Mouse (Mus musculus): ENCODE results near the gene Arf1. TPM values are rescaled to one million over a fixed set of nuclear protein-coding genes. Genes with fewer than 3 reads are reported as not detected.

The Arf1 gene
- polyA plus RNA-seq, 1 experiment from 2014 or later, result 257 TPM

GRCm38 (mm10) chr11:59230144-59230760 is 2.2 kb upstream of the Arf1 start:
- Histone ChIP-seq H3K4me2 (ENCODE audit: low read depth, low read length) (no peak overlapping the region), H3K9ac (ENCODE audit: low read depth, low read length) (peak overlapping the region; percentile 3; the same call in 1 of the 2 replicates), H3K4me1 (ENCODE audit: control insufficient read depth, low read depth, low read length) (peaks cover 33% of the 10 kb centered on the region), H3K36me3 (ENCODE audit: control insufficient read depth, insufficient read depth) (no peaks in the 10 kb centered on the region), H3K27ac (ENCODE audit: low read length) (no peak overlapping the region), H3K4me3 (ENCODE audit: low read depth, low read length) (no peak overlapping the region), H3K9me3 (replicated peaks; ENCODE audit: control insufficient read depth, low read length) (no peaks in the 10 kb centered on the region), H3K27me3 (ENCODE audit: control insufficient read depth, insufficient read depth, low read depth, low read length) (peaks cover 3% of the 10 kb centered on the region)
- WGBS (ENCODE audit: insufficient replicate concordance), result 16% methylated on average over 7 of the region's 7 CpGs
- no peak for ATAC-seq (ENCODE audit: low read depth)

GRCm38 (mm10) chr11:59227604-59228121 is 407 bp downstream of the Arf1 start:
- under 1% methylated on average over 51 of the region's 51 CpGs for WGBS (ENCODE audit: insufficient replicate concordance)
- H3K9ac ChIP-seq (ENCODE audit: low read depth, low read length), result peak overlapping the region; percentile 99
- H3K27ac ChIP-seq (ENCODE audit: low read length), result peak overlapping the region; percentile 97
- H3K9me3 ChIP-seq (replicated peaks; ENCODE audit: control insufficient read depth, low read length), result no peaks in the 10 kb centered on the region
- H3K27me3 ChIP-seq (ENCODE audit: control insufficient read depth, insufficient read depth, low read depth, low read length), result no peaks in the 10 kb centered on the region
- peaks cover 4% of the 10 kb centered on the region; the same call in 1 of the 2 replicates for H3K36me3 ChIP-seq (ENCODE audit: control insufficient read depth, insufficient read depth)
- peak overlapping the region; percentile 83 for H3K4me2 ChIP-seq (ENCODE audit: low read depth, low read length)
- peak overlapping the region; percentile 91 for H3K4me3 ChIP-seq (ENCODE audit: low read depth, low read length)
- ATAC-seq (ENCODE audit: low read depth), result peak; percentile 73
- peaks cover 57% of the 10 kb centered on the region for H3K4me1 ChIP-seq (ENCODE audit: control insufficient read depth, low read depth, low read length)

- H3K4me2 ChIP-seq (ENCODE audit: low read depth, low read length), result peak overlapping the region; percentile 83
- peak overlapping the region; percentile 91 for H3K4me3 ChIP-seq (ENCODE audit: low read depth, low read length)
- WGBS (ENCODE audit: insufficient replicate concordance), result 2% methylated on average over 21 of the region's 21 CpGs
- no peak for ATAC-seq (ENCODE audit: low read depth)
- peak overlapping the region; percentile 97 for H3K27ac ChIP-seq (ENCODE audit: low read length)
- H3K36me3 ChIP-seq (ENCODE audit: control insufficient read depth, insufficient read depth), result peaks cover 4% of the 10 kb centered on the region; the same call in 1 of the 2 replicates
- peaks cover 63% of the 10 kb centered on the region for H3K4me1 ChIP-seq (ENCODE audit: control insufficient read depth, low read depth, low read length)
- no peaks in the 10 kb centered on the region for H3K27me3 ChIP-seq (ENCODE audit: control insufficient read depth, insufficient read depth, low read depth, low read length)
- H3K9me3 ChIP-seq (replicated peaks; ENCODE audit: control insufficient read depth, low read length), result no peaks in the 10 kb centered on the region
- H3K9ac ChIP-seq (ENCODE audit: low read depth, low read length), result peak overlapping the region; percentile 99
These were observed 1.1 kb downstream of the Arf1 start for GRCm38 (mm10) chr11:59226787-59227603.

GRCm38 (mm10) chr11:59226251-59226650 is 1.8 kb downstream of the Arf1 start:
- WGBS (ENCODE audit: insufficient replicate concordance), result 33% methylated on average over 3 of the region's 3 CpGs

GRCm38 (mm10) chr11:59225167-59225566 is 2.9 kb downstream of the Arf1 start:
- Histone ChIP-seq H3K4me2 (ENCODE audit: low read depth, low read length) (peak overlapping the region; percentile 83), H3K9me3 (replicated peaks; ENCODE audit: control insufficient read depth, low read length) (no peaks in the 10 kb centered on the region), H3K27me3 (ENCODE audit: control insufficient read depth, insufficient read depth, low read depth, low read length) (no peaks in the 10 kb centered on the region), H3K4me1 (ENCODE audit: control insufficient read depth, low read depth, low read length) (peaks cover 61% of the 10 kb centered on the region), H3K9ac (ENCODE audit: low read depth, low read length) (no peak overlapping the region), H3K4me3 (ENCODE audit: low read depth, low read length) (no peak overlapping the region), H3K36me3 (ENCODE audit: control insufficient read depth, insufficient read depth) (peaks cover 8% of the 10 kb centered on the region; the same call in 1 of the 2 replicates), H3K27ac (ENCODE audit: low read length) (no peak overlapping the region; the same call in 1 of the 2 replicates)
- no peak for ATAC-seq (ENCODE audit: low read depth)
- 19% methylated on average over 2 of the region's 2 CpGs for WGBS (ENCODE audit: insufficient replicate concordance)

More at GRCm38 (mm10) chr11:59226251-59226650, 1.8 kb downstream of the Arf1 start:
- Histone ChIP-seq H3K27ac (ENCODE audit: low read length) (peak overlapping the region; percentile 97; the same call in 1 of the 2 replicates), H3K4me3 (ENCODE audit: low read depth, low read length) (peak overlapping the region; percentile 91), H3K36me3 (ENCODE audit: control insufficient read depth, insufficient read depth) (peaks cover 4% of the 10 kb centered on the region; the same call in 1 of the 2 replicates), H3K9me3 (replicated peaks; ENCODE audit: control insufficient read depth, low read length) (no peaks in the 10 kb centered on the region), H3K9ac (ENCODE audit: low read depth, low read length) (peak overlapping the region; percentile 99; the same call in 1 of the 2 replicates), H3K4me2 (ENCODE audit: low read depth, low read length) (peak overlapping the region; percentile 83), H3K4me1 (ENCODE audit: control insufficient read depth, low read depth, low read length) (peaks cover 63% of the 10 kb centered on the region), H3K27me3 (ENCODE audit: control insufficient read depth, insufficient read depth, low read depth, low read length) (no peaks in the 10 kb centered on the region)
- no peak for ATAC-seq (ENCODE audit: low read depth)

- no peak overlapping the region for H3K27ac ChIP-seq (ENCODE audit: low read length)
- no peak for ATAC-seq (ENCODE audit: low read depth)
- peaks cover 61% of the 10 kb centered on the region for H3K4me1 ChIP-seq (ENCODE audit: control insufficient read depth, low read depth, low read length)
- no peaks in the 10 kb centered on the region for H3K27me3 ChIP-seq (ENCODE audit: control insufficient read depth, insufficient read depth, low read depth, low read length)
- H3K9me3 ChIP-seq (replicated peaks; ENCODE audit: control insufficient read depth, low read length), result no peaks in the 10 kb centered on the region
- WGBS (ENCODE audit: insufficient replicate concordance), result 11% methylated on average over 2 of the region's 2 CpGs
- H3K4me2 ChIP-seq (ENCODE audit: low read depth, low read length), result no peak overlapping the region
- no peak overlapping the region for H3K4me3 ChIP-seq (ENCODE audit: low read depth, low read length)
- H3K36me3 ChIP-seq (ENCODE audit: control insufficient read depth, insufficient read depth), result peaks cover 11% of the 10 kb centered on the region; the same call in 1 of the 2 replicates
- H3K9ac ChIP-seq (ENCODE audit: low read depth, low read length), result no peak overlapping the region
These were observed 3.6 kb downstream of the Arf1 start for GRCm38 (mm10) chr11:59224470-59224869.

- H3K4me2 ChIP-seq (ENCODE audit: low read depth, low read length), result no peak overlapping the region
- no peak overlapping the region for H3K9ac ChIP-seq (ENCODE audit: low read depth, low read length)
- no peaks in the 10 kb centered on the region for H3K27me3 ChIP-seq (ENCODE audit: control insufficient read depth, insufficient read depth, low read depth, low read length)
- H3K4me3 ChIP-seq (ENCODE audit: low read depth, low read length), result no peak overlapping the region
- H3K27ac ChIP-seq (ENCODE audit: low read length), result no peak overlapping the region
- WGBS (ENCODE audit: insufficient replicate concordance), result 67% methylated on average over 3 of the region's 3 CpGs
- H3K9me3 ChIP-seq (replicated peaks; ENCODE audit: control insufficient read depth, low read length), result no peaks in the 10 kb centered on the region
- peaks cover 59% of the 10 kb centered on the region for H3K4me1 ChIP-seq (ENCODE audit: control insufficient read depth, low read depth, low read length)
- peaks cover 13% of the 10 kb centered on the region; the same call in 1 of the 2 replicates for H3K36me3 ChIP-seq (ENCODE audit: control insufficient read depth, insufficient read depth)
- no peak for ATAC-seq (ENCODE audit: low read depth)
These were observed 4.0 kb downstream of the Arf1 start for GRCm38 (mm10) chr11:59224025-59224424.

GRCm38 (mm10) chr11:59222306-59222705 is 5.8 kb downstream of the Arf1 start:
- Histone ChIP-seq H3K4me3 (ENCODE audit: low read depth, low read length) (no peak overlapping the region), H3K27ac (ENCODE audit: low read length) (no peak overlapping the region), H3K9ac (ENCODE audit: low read depth, low read length) (no peak overlapping the region), H3K27me3 (ENCODE audit: control insufficient read depth, insufficient read depth, low read depth, low read length) (no peaks in the 10 kb centered on the region), H3K36me3 (ENCODE audit: control insufficient read depth, insufficient read depth) (peaks cover 16% of the 10 kb centered on the region; the same call in 1 of the 2 replicates), H3K4me1 (ENCODE audit: control insufficient read depth, low read depth, low read length) (peaks cover 55% of the 10 kb centered on the region), H3K4me2 (ENCODE audit: low read depth, low read length) (no peak overlapping the region), H3K9me3 (replicated peaks; ENCODE audit: control insufficient read depth, low read length) (no peaks in the 10 kb centered on the region)
- ATAC-seq (ENCODE audit: low read depth), result peak; percentile 28; the same call in 1 of the 2 replicates
- 59% methylated on average over 4 of the region's 4 CpGs for WGBS (ENCODE audit: insufficient replicate concordance)

Measured in liver, embryonic 16.5 days (tissue).